Mouse (Mus musculus): ENCODE data around the gene Lypd4.

Lypd4 gene

GRCm38 (mm10) chr7:24850162-24850561, 19.6 kb downstream of the Lypd4 start:
- WGBS = 31% methylated on average over 5 of the region's 5 CpGs

DNA sequence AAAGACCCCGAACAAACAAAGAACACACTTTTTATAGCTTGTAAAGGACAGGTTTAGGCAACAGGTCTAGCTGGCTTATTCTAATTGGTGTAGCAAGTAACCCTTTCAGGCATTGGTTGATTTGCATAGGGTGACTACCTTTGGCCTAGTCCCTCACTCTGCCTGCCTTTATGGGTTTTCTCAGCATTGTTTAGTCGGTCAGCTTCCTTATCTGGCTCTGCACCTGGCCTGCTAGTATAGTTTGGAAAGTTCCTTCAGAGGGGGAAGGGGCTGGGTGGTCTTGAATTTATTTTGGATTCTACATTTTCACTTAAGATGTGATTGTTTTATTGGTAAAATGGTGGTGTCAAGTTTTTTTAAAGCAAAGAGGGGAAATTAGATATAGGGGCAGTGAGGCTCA, 23.2 kb downstream of the Lypd4 start:
- 45% methylated on average over 2 of the region's 2 CpGs for WGBS

- 16% methylated on average over 6 of the region's 6 CpGs for WGBS
Observed at GRCm38 (mm10) chr7:24845713-24846112, 24.0 kb downstream of the Lypd4 start.

- 89% methylated on average over 9 of the region's 9 CpGs for WGBS
Observed at GRCm38 (mm10) chr7:24845181-24845580, 24.6 kb downstream of the Lypd4 start.

GRCm38 (mm10) chr7:24844144-24844543, 25.6 kb downstream of the Lypd4 start:
- 47% methylated on average over 5 of the region's 5 CpGs for WGBS

DNA sequence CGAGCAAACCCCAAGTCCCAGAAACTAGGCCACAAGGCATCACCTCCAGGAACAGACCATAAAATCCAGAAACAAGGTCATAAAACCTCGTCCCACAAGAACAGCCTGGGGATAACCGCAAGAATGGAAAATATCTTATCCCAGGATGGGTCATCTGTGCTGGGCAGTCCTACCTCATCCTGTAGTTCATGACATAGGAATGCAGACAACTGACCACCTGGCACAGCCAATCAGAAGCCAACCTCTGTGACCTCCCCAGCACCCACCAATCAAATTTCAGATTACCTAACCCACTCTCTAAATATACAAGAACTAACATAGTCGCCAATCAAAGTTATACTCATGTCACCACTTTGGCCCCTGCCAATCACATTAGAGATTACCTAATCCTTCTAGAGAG, 28.7 kb downstream of the Lypd4 start:
- WGBS = 86% methylated on average over 4 of the region's 4 CpGs

- WGBS = 76% methylated on average over 3 of the region's 3 CpGs
Observed at GRCm38 (mm10) chr7:24840331-24840730, 29.4 kb downstream of the Lypd4 start.

DNA sequence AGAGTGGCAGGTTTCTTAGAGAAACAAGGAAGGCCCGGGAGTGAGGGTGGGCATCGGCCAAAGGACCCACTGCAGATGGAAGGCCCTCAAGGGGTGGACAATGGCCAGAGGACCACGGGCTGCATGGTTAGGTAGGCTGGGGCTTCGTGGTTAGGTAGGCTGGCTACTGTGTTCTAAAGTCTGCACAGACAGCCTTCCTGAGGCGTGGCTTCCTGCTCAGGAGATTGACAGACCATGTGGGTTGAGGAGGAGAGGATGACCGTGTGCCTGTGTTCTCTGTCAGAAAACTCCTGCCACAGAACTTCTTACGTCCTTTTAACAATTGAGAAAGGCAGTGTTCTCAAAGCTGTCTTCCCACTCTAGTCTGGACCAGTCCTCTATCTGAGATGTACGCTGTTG, 30.3 kb downstream of the Lypd4 start:
- 82% methylated on average over 8 of the region's 8 CpGs for WGBS

DNA sequence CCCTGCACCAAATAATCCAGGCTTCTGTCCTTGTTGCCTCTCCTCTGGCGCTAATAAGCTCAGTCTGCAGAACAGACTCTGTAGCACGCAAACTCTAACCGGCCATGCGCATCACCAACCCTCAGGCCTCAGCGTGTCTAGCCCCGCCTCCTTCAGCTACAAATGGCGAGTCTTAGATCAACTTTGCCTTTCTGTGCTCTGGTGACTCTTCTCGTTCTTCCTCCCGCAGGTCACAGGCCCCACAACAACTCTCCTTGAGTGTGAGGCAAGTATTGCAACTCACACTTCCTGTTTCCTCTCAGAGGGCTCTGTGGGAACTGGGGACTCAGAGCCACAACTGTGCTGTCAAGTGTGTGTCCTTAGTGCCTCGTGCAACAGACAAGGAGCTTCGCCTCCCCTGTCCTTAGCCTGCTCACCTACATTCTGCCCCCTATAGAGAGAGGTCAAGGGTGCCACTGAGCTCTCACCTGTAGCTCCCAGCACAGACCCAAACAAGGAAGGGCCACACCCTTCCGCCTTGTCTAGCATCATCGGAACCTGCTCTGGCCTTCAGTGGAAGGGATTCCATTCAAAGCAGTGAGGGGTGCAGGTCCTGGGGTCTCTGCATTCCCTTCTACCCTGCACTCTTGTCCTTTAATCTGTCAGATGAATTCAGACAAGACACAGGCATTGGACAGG, 30.9 kb downstream of the Lypd4 start:
- WGBS = 71% methylated on average over 13 of the region's 13 CpGs

- WGBS = 90% methylated on average over 4 of the region's 4 CpGs
Observed at GRCm38 (mm10) chr7:24827181-24827580, 42.6 kb downstream of the Lypd4 start.

GRCm38 (mm10) chr7:24824452-24824851, 45.3 kb downstream of the Lypd4 start:
- WGBS = 71% methylated on average over 7 of the region's 7 CpGs

GRCm38 (mm10) chr7:24817502-24817901, 52.2 kb downstream of the Lypd4 start:
- 4% methylated on average over 3 of the region's 3 CpGs for WGBS
